Mouse (Mus musculus): ENCODE data around the gene Sgo2a.
"Not testable (repeated sequence)": the region's sequence is repeated elsewhere in the genome, so short reads cannot be mapped to it uniquely, and the experiment has no call there.

Sgo2a gene

DNA sequence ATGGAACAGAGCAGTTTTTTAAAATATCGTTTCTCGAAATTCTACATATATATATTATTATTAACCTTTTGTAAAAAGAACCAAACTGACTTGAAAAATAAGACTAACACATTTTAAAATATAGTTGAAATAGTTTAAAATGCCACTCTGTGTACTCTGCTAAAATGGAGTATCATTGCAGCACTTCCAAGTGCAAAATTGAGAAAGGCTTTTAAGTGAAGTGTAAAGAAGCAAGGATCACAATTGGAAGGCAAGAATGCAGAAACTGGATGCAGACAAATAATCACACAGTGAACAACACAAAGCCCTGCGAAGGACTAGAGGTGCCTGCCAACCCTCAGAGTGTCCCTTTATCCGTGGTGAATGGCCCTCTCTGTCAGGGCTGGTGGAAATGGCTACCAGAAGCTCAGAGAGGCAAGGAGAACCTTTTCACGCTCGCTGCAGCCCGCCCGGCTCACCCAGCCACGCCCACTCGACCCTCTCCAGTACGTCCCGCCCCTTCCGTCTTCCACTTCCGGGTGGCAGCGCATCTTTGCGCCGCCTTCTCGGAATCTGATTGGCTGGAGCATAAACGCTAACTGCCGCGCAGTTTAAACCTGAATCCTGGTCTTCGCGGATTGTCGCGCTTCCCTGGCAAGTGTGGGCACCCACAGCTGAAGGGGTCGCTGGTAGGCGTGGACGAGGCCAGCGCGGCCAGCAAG is at the start of gene Sgo2a:
Sgo2a (plus strand) TSS at position 540 of the 701 bp plus-strand sequence.
- DNase-seq (ENCODE audit: low spot score in 2 of 2): peak; percentile 85 to 90

DNA sequence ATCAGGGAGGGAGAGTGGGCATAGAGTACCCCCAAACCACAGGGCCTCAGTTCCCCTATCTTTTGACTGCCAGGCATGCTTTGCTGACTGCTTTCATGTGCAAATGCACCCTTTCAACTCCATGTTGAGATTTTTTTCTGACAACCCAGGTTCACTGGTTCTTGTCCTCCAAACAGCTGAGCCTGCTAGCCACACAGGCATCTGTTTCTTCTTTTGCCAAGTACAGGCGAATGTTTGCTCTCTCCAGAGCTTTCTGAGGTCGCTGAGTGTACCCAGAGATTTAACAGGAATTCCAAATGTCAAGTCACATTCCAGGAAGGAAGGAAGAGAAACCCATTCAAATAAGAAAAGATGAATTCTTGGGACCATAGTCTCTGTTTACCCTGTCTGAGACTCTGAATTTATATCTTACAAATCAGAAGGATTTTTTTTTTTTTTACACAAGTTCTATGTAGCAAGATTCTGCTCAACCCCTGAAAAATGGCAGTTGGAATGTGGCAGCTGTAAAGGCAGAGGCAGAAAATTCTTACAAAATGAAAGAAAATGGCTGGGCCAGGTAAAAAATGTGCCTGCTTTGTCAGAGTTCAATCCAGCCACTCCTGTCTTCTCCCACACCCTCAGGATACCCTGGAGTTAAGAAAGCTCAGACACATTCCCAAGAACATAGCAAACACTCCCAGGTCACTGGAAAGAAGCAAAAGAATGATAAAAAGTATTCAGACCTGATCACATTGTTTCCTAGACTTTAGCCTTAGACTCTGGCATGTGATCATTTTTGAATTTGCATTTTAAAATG is 48.0 kb upstream of the Sgo2a start:
- no peak for DNase-seq (ENCODE audit: low spot score in 2 of 2)

DNA sequence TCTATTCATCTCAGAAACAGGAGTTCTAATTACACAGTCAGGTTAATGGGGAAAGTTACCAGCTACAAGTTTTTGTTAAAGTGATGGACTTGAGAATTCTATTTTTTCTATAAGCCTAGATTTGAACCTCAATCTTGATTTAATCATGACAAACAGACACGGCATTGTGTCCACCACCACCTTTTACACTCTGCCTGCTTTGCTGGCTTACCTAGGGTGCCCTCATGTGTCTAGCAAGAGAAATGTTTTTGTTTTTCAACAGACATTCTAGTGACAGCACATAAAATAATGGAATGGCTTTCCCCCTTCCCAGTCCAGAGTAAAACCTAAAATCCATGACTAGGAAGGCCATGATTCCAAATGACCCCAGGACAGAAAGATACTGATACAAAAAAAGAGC is 46.6 kb upstream of the Sgo2a start:
- DNase-seq (ENCODE audit: low spot score in 2 of 2): peak in 1 of 2 experiments; percentile 28

DNA sequence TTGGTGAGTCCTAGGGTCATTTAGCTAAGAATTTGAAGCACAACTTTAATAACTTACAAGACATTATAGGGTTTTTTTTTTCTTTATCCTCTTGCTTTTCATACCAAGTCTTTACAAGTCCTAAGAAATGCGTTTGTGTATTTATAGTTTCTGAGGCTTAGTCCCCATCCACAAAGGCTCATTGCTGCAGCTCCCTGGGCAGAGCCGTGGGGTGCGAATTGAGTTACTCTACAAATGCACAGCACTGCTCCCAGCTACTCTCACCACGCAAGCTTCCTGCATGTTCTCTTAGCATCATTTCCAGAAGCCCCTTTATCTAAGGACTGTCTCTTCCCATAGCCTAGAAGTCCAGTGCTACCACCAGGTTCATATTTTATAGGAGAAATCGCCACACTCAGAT is 46.1 kb upstream of the Sgo2a start:
- no peak for DNase-seq (ENCODE audit: low spot score in 2 of 2)

DNA sequence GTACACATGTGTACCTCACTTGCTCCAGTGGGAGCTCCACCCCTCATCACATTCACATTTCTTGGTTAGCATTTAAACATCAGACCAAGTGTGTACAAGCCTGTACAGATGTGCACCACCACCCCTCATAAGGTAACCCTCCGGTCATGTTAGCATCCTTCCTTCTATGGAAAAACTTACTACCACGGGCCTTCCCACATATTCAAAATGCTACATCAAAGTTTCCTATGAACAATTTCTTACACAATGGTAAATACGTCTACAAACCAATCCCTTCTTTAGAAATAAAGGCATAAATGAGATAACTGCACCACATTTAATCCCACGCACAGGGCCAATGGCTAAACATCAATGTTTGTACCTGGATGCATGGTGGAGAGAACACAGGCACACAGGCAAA is 43.3 kb upstream of the Sgo2a start:
- no peak for DNase-seq (ENCODE audit: low spot score in 2 of 2)

DNA sequence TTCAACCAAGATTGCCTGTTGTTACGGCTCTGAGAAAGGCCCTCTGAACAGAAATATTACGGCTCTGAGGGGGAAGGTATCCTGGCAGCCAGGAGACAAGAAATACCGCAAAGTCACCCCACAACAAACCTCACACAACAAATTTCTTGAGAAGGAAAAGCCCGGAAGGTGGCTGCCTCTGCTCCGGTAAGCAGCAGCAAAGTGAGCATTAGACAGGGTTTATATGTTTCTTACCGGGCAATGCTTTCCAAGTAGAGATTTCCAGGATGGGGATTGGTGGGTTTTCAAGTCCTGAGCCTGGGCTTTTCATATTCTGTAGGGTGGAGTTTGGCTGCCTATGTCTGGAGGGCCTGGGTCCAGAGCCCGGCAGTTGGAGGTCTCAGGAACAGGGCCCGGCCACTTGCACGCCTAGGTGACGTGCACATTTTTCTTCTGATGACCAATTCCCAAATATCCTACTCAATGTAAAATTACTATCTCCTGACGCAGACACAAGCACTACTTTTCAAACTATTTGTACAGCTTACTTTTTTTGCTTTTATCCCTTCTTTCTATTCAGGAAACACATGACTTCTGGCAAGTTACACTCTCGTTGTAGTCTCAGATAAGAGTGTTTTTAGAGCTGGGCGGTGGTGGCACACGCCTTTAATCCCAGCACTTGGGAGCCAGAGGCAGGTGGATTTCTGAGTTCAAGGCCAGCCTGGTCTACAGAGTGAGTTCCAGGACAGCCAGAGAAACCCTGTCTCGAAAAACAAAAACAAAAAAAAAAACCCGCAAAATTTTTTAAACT is 42.0 kb upstream of the Sgo2a start:
- DNase-seq (ENCODE audit: low spot score in 2 of 2): no peak

DNA sequence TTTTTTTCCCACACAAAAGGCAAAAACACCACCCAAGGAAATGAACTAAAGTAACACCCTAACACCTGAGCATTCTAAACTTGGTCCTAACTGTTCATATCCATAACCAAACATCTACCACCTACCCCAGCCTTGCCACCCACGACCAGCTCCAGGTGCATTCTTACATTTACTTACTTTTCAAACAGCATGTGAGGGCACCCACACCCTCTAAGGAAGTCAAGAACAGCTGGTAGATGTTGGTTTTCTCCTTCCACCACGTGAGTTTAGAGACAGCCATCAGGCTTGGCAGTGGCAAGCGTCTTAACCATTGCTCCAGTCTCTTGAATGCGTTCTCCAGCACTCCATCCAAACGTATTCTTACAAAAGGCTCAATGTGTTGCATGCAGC is 41.4 kb upstream of the Sgo2a start:
- DNase-seq (ENCODE audit: low spot score in 2 of 2): no peak

DNA sequence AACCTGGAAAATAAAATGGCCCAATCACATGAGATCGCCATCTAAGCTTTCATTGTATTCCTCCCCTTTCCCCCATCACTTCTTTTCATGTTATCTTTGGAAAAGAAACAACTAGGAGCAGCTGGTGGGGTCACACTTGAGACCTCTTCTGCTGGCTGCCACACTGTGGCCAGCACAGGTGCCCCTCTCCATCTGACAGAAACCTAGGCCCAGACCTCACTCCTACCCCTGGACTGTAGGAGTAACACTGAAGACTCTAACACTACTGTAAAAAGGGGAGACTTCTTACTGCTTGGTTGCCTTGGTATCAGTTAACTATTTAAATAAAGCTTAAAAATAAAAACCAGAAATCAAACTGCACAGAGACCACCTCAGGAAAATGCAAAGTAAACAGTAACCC is 40.0 kb upstream of the Sgo2a start:
- DNase-seq (ENCODE audit: low spot score in 2 of 2): no peak

DNA sequence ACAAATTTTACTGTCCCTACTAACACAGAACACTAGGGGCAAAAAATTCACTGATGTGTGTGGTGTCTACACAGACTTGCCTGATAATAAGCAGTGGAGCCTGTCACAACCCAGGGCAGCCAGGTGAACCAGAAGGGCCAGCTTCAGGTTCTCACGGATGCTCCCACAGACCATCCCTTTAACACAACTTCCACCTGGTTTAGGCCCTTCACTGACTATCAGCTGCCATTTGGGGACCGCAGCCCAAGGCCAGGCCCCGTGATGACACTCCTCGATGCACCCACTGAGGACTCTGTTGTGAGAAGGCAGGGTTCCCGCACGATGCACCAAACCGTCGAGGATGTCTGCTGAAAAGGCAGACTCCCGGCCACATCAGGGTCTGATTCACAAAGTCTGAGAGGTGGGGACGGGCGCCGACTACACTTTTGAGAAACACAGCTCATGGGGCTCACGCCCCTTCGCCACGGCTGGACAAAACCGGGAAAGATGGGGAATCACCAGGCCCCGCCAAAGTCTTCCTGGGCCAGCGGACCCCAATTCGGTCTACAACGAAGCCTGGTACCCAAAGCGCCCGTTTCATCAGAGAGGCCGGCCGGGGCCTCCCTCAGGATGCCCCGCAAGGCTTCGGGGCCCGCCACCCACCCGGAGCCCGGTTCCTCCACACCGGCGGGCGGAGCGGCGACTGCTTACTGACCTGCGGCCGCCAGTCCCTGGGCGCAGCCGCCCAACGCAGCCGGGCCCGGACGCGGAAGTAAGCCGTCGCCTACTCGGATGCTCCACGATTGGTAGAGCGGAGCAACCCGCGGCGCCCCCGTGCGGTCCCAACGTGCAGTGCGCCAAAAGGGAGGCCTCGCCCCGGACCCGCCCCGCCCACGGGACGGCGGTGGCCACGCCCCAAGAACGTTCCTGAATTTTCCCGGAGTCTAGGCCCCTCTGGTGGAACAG is 26.2 kb upstream of the Sgo2a start:
- DNase-seq (ENCODE audit: low spot score in 2 of 2): peak; percentile 95 to 96

DNA sequence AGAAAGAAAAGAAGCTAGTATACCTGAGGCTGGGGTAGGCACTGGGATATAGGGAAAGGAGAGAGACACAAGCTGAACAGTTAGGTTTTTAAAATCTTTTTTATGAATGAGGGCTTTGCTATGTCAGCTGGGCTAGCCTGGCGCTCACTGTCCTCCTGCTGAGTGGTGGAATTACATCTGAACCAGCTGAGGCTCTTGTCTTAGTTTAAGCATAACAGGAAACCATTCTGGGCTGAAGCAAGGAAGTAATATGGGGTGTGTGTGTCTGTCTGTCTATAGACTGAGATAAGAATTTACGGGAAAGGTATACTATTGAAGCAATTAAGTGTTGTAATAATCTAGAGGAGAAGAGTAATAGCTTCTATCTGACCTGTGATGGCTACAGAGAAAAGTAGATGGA is 24.2 kb upstream of the Sgo2a start:
- DNase-seq (ENCODE audit: low spot score in 2 of 2): no peak

DNA sequence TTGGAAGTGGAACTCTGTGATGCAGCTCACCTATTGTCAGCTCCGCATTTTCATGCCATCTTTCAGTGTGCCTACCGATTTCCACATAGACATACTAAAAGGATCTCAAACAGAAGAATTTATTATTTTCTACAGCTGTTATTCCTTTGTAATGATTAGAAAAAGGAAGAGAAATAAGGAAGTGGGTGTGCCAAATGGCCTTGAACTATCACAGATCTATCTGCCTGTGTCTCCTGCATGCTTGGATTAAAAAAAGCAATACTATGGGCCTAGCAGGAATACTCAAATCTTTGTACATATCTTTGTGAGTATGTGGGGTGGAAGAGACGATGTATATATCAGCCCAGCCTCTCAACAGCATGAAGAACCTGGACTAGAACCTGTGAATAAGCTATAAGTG is 18.9 kb upstream of the Sgo2a start:
- DNase-seq (ENCODE audit: low spot score in 2 of 2): no peak

DNA sequence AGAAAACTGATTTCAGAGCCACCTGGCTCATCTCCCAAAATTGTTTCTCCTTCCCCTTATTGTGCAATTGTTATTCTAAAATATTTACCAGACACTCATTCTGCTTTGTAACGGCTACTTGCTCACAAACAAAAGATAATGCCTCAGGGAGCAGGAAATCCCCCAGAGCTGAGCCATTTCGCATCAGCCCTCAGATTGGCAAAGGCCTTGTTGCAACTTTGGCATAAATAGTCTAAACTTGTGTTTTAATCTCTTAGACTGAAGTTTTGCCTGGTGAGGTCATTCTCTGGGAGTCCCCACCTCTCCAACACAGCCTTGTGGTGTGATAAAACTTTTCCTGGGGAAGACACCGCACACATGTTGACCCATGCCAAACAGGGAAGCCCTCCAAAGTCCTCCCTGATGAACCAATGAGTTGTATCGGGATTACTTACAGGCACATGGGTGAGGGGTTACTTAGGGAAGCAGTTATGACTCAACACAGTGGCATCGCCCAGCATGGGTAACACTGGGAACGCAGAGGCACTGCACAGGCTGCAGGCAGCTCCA is 6.6 kb upstream of the Sgo2a start:
- no peak for DNase-seq (ENCODE audit: low spot score in 2 of 2)

DNA sequence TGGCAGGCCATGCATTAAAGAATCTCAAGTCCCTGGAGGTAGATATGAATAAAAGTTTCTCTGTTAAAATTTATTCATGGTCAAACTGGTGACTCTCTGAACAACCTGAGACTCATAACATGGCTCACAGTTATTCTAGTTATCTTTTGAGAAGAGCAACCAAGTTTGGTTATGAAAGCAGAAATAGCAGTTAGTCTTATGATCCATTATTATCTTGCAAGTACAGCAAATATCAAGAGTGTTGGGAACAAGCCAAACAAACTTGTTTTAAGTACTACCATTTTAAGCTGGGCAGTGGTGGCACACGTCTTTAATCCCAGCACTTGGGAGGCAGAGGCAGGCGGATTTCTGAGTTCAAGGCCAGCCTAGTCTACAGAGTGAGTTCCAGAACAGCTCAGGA is 4.5 kb upstream of the Sgo2a start:
- DNase-seq (ENCODE audit: low spot score in 2 of 2): no peak

DNA sequence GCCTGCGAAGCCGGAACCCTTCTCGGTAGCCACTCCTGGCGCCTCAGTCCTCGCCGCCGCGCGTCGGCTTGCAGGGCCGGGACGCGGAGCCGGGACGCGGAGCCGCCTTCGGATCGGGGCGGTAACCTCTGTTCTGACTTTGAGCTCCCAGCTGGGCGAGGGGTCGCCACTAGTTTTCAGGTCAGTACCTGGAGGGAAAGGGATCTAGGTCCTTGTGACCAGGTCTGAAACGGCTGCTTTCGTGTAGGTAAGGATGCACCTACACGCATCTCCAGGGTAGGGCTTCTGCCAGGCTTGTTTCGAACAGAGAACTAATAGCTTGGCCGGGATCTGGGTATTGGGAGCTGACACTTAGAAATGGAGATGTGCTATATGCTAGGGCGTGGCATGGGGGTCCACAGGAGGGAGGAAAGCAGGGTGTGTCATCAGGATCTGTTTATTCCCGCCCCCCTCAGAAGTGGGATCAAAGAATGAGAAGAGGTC is 403 bp downstream of the Sgo2a start:
- no peak for DNase-seq (ENCODE audit: low spot score in 2 of 2)

DNA sequence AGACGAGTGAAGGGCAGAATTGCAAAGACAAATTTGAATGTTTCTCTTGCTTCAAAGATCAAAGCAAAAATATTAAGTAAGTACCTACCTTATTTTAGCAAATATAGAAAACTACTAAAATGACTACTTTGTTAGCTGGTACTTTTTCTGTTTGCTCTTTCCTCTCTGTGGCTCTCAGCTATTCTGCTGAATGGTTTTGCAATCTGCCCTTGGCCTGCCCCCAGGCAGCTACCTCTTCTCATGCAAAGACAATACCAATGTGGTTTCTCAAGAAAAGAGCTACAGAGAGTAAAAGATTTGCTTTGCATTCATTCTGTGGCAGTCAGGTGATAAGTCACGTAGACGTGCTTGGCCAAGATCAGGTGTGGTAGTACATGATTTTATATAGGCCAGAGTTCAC is 2.4 kb downstream of the Sgo2a start:
- DNase-seq (ENCODE audit: low spot score in 2 of 2): no peak

DNA sequence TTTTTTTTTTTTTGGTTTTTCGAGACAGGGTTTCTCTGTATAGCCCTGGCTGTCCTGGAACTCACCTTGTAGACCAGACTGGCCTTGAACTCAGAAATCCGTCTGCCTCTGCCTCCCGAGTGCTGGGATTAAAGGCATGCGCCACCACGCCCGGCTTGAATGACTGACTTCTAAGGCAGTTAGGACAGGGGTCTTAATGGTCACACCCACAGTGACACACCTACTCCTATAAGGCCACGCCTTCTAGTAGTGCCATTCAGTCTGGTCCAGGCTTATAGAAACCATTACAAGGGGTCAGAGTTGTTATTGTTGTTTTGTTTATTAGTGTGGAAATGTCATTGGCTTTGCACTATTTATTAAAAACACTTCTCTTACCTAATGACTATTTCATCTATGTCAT is 10.6 kb downstream of the Sgo2a start:
- not testable (repeated sequence) for DNase-seq (ENCODE audit: low spot score in 2 of 2)

DNA sequence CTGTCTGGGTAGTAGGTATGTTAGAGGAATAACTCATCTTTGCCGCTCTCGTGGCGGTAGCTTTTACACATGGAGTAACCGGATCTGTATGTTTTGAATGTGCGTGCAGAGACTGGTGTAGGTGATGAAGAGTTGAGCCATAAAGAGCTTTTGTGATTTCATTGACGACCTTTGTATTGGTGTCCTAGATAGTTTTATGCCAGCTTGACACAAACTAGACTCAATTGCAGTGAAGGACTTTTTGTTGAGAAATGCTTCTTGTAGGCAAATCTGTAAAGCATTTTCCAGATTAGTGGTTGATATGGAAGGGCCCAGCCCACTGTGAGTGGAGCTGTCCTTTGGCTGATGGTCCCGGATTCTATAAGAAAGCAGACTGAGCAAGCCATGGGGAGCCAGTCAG is 23.1 kb downstream of the Sgo2a start, which contains the start of gene Kctd18:
Kctd18 (minus strand) TSS at position 101 of the 400 bp plus-strand sequence.
- DNase-seq (ENCODE audit: low spot score in 2 of 2): no peak

DNA sequence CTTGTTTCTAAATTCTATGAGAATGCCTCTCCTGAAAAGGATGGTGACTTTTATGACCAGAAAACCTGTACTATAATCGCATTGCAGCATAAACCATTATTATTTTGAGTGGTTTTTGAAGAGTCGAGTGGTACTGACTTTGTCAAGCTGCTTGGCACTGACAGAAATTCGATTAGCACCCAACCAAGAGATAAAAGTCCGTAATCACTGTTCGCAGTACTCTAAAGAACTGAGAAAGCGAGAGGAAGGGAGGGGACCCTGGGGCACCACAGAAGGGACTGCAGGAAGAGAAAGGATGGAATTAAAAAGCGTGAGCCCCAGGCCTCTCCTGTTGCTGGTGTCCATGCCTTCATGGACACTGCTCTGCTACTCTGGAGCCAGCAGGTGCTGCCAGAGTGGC is 31.9 kb downstream of the Sgo2a start:
- no peak for DNase-seq (ENCODE audit: low spot score in 2 of 2)

DNA sequence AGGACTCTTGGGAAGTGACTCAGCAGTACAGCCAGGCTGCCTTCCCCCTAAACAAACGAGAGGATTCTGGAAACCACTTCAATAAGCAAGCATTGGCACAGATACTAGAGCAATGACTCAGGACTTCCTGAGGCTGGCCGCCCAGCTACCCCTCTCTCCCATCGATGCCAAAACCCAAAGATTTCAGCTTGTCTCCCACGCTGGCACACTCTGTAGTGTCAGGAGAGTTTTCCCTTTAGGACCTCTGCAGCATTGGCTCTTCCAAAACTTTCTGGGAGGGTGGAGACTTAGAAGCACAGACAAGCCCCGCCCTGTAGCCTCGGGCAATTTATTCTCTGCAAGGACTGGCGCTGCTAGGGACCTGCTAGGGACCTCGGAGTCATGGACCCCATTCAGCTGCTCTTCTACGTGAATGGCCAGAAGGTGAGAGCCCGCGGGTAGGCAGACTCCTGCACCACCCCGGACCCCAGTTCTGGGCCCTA is 33.9 kb downstream of the Sgo2a start, which contains the start of gene Aox1:
Aox1 (plus strand) TSS at position 296 of the 482 bp plus-strand sequence.
- DNase-seq (ENCODE audit: low spot score in 2 of 2): peak; percentile 41 to 43

DNA sequence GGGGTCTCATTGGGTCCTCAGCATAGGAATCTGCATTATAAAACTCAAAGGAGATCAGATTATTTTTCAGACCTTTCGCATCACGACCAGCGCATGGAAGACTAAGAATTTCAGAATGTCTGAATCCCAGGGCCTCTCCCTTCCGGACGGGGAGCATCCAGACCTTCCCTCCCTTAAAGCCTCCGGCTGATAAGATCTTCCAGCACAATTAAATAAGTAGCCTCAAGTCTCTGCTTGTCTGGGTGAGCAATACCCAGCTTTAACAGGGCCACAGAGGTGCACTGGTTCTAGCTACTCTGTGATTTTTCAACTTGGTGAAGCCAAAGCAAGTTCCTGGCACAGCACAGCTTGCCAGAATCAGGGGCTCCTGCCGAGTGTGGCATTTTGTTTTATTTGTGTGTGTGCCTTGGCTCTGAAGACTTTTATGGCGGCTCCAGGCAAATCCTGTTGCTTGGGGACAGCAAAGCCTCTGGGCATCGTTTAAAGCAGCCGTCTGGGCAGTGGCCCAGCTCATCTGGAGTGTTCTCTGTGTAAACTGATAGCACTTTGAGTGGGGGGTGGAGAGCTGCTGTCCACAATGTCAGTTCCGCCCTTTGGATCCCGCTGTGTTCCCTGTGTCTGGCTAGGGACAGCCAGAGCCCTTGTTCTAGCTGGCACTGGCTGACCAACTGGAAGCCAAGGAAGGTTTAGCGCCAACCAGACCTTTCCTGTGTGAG is 34.5 kb downstream of the Sgo2a start:
- peak; percentile 15 to 31 for DNase-seq (ENCODE audit: low spot score in 2 of 2)

All from frontal cortex, postnatal 36 days (tissue).